Mouse (Mus musculus): ENCODE data around the gene Gm13119. TPM values are rescaled to one million over a fixed set of nuclear protein-coding genes. Genes with fewer than 3 reads are reported as not detected.
"Not testable (repeated sequence)": the region's sequence is repeated elsewhere in the genome, so short reads cannot be mapped to it uniquely, and the experiment has no call there.

Gene Gm13119
- not detected in 2 replicates for polyA plus RNA-seq (2014; fragmentation: Nextera tagmentation; extraction: Ambion mirVana)

DNA sequence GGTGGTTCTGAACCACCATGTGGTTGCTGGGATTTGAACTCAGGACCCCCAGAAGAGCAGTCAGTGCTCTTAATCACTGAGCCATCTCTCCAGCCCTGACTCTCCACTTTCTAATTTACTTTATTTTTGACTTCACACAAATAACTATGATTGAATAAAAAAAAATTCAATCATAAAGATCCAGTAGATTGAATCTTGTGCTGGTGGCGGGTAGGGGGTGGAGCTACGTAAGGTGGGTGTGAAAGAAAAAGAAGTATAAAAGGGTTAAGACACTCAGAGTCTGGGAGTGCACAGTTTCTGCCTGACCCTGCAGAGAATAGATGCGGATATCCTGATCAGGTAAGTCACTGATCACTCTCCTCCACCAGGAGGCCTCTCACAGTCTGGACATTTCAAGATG lies at the start of gene Gm13119:
Gm13119 (plus strand) TSS at position 301 of the 400 bp plus-strand sequence.
- H3K4me3 ChIP-seq (ENCODE audit: low read depth, low read length); ATAC-seq (ENCODE audit: low read depth): not testable (repeated sequence)

DNA sequence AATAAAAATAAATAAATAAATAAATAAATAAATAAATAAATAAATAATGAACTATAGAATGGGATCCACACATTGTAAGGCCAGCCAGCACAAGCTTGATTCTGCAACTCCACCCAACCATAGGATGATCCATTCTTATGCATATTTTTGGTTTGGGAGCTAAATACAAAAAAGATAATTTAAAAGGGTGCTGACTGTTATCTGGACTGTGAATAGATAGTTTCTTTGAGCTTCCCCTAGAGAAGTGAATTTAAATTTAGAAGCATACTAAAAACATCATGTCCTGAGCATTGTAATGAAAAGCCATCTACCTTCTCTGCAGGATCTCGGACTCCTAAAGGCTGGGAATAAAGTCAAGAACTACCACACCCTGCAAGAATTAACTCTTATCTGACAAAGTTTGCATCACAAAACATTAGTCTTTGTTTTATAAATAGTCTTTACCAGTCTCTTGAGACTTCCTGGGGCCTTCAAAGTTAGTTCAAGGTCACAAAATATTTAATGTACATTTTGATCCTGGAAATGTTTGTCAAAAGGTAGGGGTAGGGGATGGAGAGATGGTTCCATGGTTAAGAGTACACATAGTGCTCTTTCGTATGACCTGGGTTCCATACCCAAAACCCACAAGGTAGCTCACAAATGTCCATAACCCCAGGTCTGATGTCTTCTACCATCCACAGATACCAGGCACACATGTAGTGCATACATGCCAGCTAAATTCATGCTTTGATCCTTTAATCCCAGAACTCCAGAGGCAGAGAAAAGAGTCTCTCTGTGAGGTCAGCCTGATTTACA lies 44.9 kb upstream of the Gm13119 start:
- not testable (repeated sequence) for H3K4me3 ChIP-seq (ENCODE audit: low read depth, low read length); H3K27me3 ChIP-seq (replicated peaks; ENCODE audit: control insufficient read depth, insufficient read depth, low read length); ATAC-seq (ENCODE audit: low read depth); H3K4me1 ChIP-seq (ENCODE audit: control insufficient read depth, insufficient read depth, low read length); H3K9ac ChIP-seq (ENCODE audit: low read depth, low read length); H3K27ac ChIP-seq (replicated peaks; ENCODE audit: low read depth, low read length); H3K4me2 ChIP-seq (ENCODE audit: low read depth, low read length); DNase-seq (ENCODE audit: low spot score); H3K9me3 ChIP-seq (ENCODE audit: control insufficient read depth, low read length); H3K36me3 ChIP-seq (ENCODE audit: control insufficient read depth, insufficient read depth, low read length)
- WGBS, result 69% methylated on average over 2 of the region's 2 CpGs

More for the DNA sequence above, at the start of gene Gm13119:
- not testable (repeated sequence) for H3K9me3 ChIP-seq (ENCODE audit: control insufficient read depth, low read length); H3K9ac ChIP-seq (ENCODE audit: low read depth, low read length); H3K27ac ChIP-seq (replicated peaks; ENCODE audit: low read depth, low read length); H3K4me2 ChIP-seq (ENCODE audit: low read depth, low read length); H3K27me3 ChIP-seq (replicated peaks; ENCODE audit: control insufficient read depth, insufficient read depth, low read length); H3K4me1 ChIP-seq (ENCODE audit: control insufficient read depth, insufficient read depth, low read length); H3K36me3 ChIP-seq (ENCODE audit: control insufficient read depth, insufficient read depth, low read length); DNase-seq (ENCODE audit: low spot score)
- 85% methylated on average over 3 of the region's 3 CpGs for whole genome bisulfite sequencing

DNA sequence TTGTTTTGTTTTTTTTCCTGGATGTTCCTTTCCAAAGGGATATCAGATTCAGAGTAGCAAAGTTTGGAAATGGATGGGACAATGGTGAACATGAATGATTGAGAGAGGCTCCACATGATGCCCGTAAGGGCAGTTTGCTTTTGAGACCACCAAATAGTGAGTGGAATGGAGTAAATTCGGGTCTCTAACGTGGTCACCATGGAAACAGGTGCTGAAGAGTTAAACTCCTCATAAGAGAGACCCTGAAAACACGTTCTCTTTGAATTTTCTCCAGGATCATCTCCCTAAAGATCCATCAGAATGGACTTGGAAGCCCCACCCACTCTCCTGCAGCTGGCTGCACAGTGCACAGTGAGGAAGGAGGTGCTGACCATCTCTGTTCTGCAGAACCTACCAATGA lies 27.8 kb upstream of the Gm13119 start, which contains the start of gene Gm13128:
Gm13128 (plus strand) TSS at position 301 of the 400 bp plus-strand sequence.
- H3K4me2 ChIP-seq (ENCODE audit: low read depth, low read length); H3K4me3 ChIP-seq (ENCODE audit: low read depth, low read length); H3K4me1 ChIP-seq (ENCODE audit: control insufficient read depth, insufficient read depth, low read length); H3K27ac ChIP-seq (replicated peaks; ENCODE audit: low read depth, low read length); DNase-seq (ENCODE audit: low spot score); H3K9ac ChIP-seq (ENCODE audit: low read depth, low read length); ATAC-seq (ENCODE audit: low read depth); H3K9me3 ChIP-seq (ENCODE audit: control insufficient read depth, low read length); H3K27me3 ChIP-seq (replicated peaks; ENCODE audit: control insufficient read depth, insufficient read depth, low read length); H3K36me3 ChIP-seq (ENCODE audit: control insufficient read depth, insufficient read depth, low read length): not testable (repeated sequence)
- 52% methylated on average over 4 of the region's 4 CpGs for WGBS

DNA sequence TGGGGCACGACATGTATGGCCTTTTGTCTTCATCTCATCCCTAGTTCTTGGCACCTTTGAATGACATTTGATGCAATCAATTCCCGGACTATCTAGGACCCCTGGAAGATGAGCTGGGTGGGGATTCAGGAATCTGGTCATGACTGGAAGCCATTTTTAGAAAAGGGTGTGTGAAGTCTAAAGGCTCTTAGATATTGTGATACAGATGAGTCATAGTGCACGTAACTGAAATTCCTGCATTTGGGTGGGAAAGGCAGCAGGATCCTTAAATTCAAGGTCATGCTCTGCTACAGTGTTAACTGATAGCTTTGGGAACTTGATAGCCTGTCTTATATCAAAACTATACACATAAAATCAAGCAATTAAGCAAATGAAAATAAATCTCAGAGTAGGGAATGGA lies 21.9 kb upstream of the Gm13119 start:
- 91% methylated on average over 2 of the region's 3 CpGs for WGBS
- H3K4me2 ChIP-seq (ENCODE audit: low read depth, low read length); H3K9me3 ChIP-seq (ENCODE audit: control insufficient read depth, low read length); H3K27me3 ChIP-seq (replicated peaks; ENCODE audit: control insufficient read depth, insufficient read depth, low read length); H3K9ac ChIP-seq (ENCODE audit: low read depth, low read length); ATAC-seq (ENCODE audit: low read depth); DNase-seq (ENCODE audit: low spot score); H3K4me1 ChIP-seq (ENCODE audit: control insufficient read depth, insufficient read depth, low read length); H3K27ac ChIP-seq (replicated peaks; ENCODE audit: low read depth, low read length); H3K4me3 ChIP-seq (ENCODE audit: low read depth, low read length); H3K36me3 ChIP-seq (ENCODE audit: control insufficient read depth, insufficient read depth, low read length): not testable (repeated sequence)

DNA sequence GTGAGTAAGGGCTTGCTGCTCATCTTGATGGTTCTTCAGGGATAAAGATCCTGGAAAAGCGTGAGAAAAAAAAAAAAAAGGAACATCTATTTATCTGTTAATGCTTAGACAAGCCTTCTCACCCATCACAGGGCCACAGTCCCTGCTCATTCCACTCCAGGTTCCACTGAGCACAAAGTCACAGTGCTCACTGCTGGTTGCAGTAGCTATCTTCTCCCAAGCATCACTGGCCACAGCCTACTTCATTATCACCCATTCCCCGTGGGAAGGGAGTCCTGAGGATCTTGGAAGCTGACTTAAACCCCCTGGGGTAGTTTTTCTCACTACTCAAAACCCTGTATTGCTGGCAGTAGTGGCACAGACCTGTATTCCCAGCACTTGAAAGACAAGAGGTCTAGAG lies 20.2 kb downstream of the Gm13119 start, which contains the start of gene Pramef20:
Pramef20 (minus strand) TSS at position 23 of the 400 bp plus-strand sequence.
- DNase-seq (ENCODE audit: low spot score) (no peak), ATAC-seq (ENCODE audit: low read depth) (no peak)
- H3K4me1 ChIP-seq (ENCODE audit: control insufficient read depth, insufficient read depth, low read length), result no peaks in the 10 kb centered on the region
- no peaks in the 10 kb centered on the region for H3K9me3 ChIP-seq (ENCODE audit: control insufficient read depth, low read length)
- no peaks in the 10 kb centered on the region for H3K36me3 ChIP-seq (ENCODE audit: control insufficient read depth, insufficient read depth, low read length)
- H3K9ac ChIP-seq (ENCODE audit: low read depth, low read length), result no peak within 1 kb of the TSS
- H3K27ac ChIP-seq (replicated peaks; ENCODE audit: low read depth, low read length), result no peak within 1 kb of the TSS
- H3K27me3 ChIP-seq (replicated peaks; ENCODE audit: control insufficient read depth, insufficient read depth, low read length), result no peaks in the 10 kb centered on the region
- H3K4me2 ChIP-seq (ENCODE audit: low read depth, low read length), result no peak within 1 kb of the TSS
- H3K4me3 ChIP-seq (ENCODE audit: low read depth, low read length), result no peak within 1 kb of the TSS
- 37% methylated on average over 2 of the region's 2 CpGs for WGBS

DNA sequence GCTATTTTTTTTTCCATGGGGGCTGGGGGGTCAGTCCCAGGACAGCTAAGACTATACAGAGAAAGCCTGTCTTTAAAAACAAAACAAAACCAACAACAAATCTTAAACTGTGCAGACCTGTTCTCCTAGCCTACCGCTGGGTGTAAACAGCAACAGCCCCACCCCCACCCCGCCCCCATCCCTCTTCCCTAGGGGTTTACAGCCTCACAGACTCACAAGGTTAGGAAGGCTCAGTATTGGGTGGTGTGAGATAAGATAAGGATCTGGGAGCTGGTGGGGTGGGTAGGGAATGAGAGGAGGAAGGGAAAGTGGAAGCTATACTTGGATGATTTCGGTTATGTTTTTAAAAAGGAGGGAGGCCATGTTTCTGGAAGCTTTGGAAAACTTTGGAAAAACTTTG lies 38.6 kb downstream of the Gm13119 start:
- Histone ChIP-seq H3K4me3 (ENCODE audit: low read depth, low read length) (no peak overlapping the region), H3K9me3 (ENCODE audit: control insufficient read depth, low read length) (no peaks in the 10 kb centered on the region), H3K4me1 (ENCODE audit: control insufficient read depth, insufficient read depth, low read length) (no peaks in the 10 kb centered on the region), H3K9ac (ENCODE audit: low read depth, low read length) (no peak overlapping the region), H3K4me2 (ENCODE audit: low read depth, low read length) (no peak overlapping the region), H3K36me3 (ENCODE audit: control insufficient read depth, insufficient read depth, low read length) (no peaks in the 10 kb centered on the region), H3K27ac (replicated peaks; ENCODE audit: low read depth, low read length) (no peak overlapping the region), H3K27me3 (replicated peaks; ENCODE audit: control insufficient read depth, insufficient read depth, low read length) (no peaks in the 10 kb centered on the region)
- DNase-seq (ENCODE audit: low spot score) (no peak), ATAC-seq (ENCODE audit: low read depth) (no peak)
- 38% methylated on average over 3 of the region's 3 CpGs for WGBS

DNA sequence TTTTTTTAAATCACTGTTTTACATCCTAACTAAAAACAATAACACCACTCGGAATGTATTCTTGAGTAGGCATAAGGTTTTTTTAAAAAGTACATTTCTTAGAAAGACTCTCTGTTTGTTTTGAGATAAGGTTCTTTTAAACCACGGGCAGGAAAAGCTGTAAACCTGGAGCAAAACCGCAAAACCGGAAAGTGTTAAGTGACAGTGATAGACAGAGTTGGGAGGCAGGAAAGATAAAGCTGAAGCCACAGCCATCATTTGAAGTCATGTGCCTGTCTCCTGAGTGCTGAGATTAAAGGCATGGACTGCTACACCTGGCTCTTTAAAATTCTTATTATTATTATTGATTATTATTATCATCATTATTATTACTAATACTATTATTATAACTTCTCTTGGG lies 45.0 kb downstream of the Gm13119 start:
- ATAC-seq (ENCODE audit: low read depth) (no peak), DNase-seq (ENCODE audit: low spot score) (no peak)
- no peaks in the 10 kb centered on the region for H3K4me1 ChIP-seq (ENCODE audit: control insufficient read depth, insufficient read depth, low read length)
- no peak overlapping the region for H3K27ac ChIP-seq (replicated peaks; ENCODE audit: low read depth, low read length)
- no peaks in the 10 kb centered on the region for H3K9me3 ChIP-seq (ENCODE audit: control insufficient read depth, low read length)
- no peaks in the 10 kb centered on the region for H3K36me3 ChIP-seq (ENCODE audit: control insufficient read depth, insufficient read depth, low read length)
- no peaks in the 10 kb centered on the region for H3K27me3 ChIP-seq (replicated peaks; ENCODE audit: control insufficient read depth, insufficient read depth, low read length)
- 57% methylated on average over 4 of the region's 4 CpGs for WGBS
- H3K9ac ChIP-seq (ENCODE audit: low read depth, low read length), result no peak overlapping the region
- H3K4me2 ChIP-seq (ENCODE audit: low read depth, low read length), result no peak overlapping the region
- H3K4me3 ChIP-seq (ENCODE audit: low read depth, low read length), result no peak overlapping the region

DNA sequence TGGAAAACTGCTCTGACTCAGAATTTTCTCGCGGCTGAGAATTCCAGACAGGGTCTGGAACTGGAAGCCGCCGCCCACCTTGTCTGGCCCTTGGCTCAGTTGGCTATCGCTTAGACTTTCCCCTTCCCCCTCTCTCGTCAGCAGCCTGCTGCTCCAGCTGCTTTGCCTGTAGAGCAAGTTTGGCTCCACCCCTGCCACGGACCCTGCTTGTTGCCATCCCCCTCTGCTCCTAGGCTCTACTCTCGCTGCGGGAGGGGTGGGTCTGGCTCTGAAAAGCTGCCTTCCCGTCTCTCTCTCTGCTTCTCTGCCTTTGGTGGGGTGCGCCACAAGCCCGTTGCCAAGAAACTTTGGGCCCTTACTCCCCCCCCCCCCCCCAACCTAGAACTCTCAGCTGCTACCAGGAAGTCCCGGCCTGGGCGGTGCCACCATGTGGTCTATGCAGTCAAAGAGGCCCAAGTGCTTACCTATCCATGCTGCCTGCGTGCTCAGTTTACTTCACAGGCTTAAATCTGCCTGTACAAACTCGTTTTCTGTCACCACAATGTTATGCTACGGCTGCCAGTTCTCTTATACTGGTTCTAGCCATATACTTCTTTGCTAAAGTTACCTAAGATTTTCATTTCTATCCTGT lies 46.8 kb downstream of the Gm13119 start:
- peak overlapping the region; percentile 34; the same call in 1 of the 2 replicates for H3K9ac ChIP-seq (ENCODE audit: low read depth, low read length)

More for the DNA sequence above, 46.8 kb downstream of the Gm13119 start:
- Histone ChIP-seq H3K4me3 (ENCODE audit: low read depth, low read length) (peak overlapping the region; percentile 24), H3K27ac (replicated peaks; ENCODE audit: low read depth, low read length) (peak overlapping the region; percentile 49), H3K9me3 (ENCODE audit: control insufficient read depth, low read length) (no peaks in the 10 kb centered on the region), H3K27me3 (replicated peaks; ENCODE audit: control insufficient read depth, insufficient read depth, low read length) (no peaks in the 10 kb centered on the region), H3K4me2 (ENCODE audit: low read depth, low read length) (peak overlapping the region; percentile 47), H3K4me1 (ENCODE audit: control insufficient read depth, insufficient read depth, low read length) (no peaks in the 10 kb centered on the region), H3K36me3 (ENCODE audit: control insufficient read depth, insufficient read depth, low read length) (no peaks in the 10 kb centered on the region)
- ATAC-seq (ENCODE audit: low read depth) (peak; percentile 93), DNase-seq (ENCODE audit: low spot score) (peak; percentile 84)
- WGBS, result 5% methylated on average over 14 of the region's 17 CpGs

Measured in embryonic facial prominence, embryonic 14.5 days (tissue).